Mouse (Mus musculus) heart, embryonic 15.5 days (tissue): ENCODE data around the gene Gm20708. TPM values are rescaled to one million over a fixed set of nuclear protein-coding genes. Genes with fewer than 3 reads are reported as not detected.

ENCODE experiments used
- ATAC-seq: fragments of 200-750 bp; cut with Nextera tagmentation; replicated peaks from 2 replicates; pipeline ENCODE4 v1.8.0; 2017; ENCODE audit warnings: low read depth, moderate TSS enrichment; ENCODE audit not compliant: insufficient number of reproducible peaks, insufficient read depth, low FRiP score
- H3K27ac ChIP-seq: fragments of 300-500 bp; sonication (generic); 2 replicates; pipeline ENCODE4 v1.5.1; 2015; ENCODE audit warnings: mild to moderate bottlenecking, inconsistent platforms
- H3K27me3 ChIP-seq: fragments of 300-500 bp; sonication (generic); 2 replicates; pipeline ENCODE4 v1.6.1; 2015; ENCODE audit warnings: inconsistent platforms
- H3K36me3 ChIP-seq: fragments of 300-500 bp; sonication (generic); 2 replicates; pipeline ENCODE4 v1.6.1; 2015; ENCODE audit warnings: mild to moderate bottlenecking, inconsistent platforms
- H3K4me1 ChIP-seq: fragments of 300-500 bp; sonication (generic); replicated peaks from 2 replicates; pipeline ENCODE4 v1.6.1; 2015; ENCODE audit warnings: inconsistent platforms
- H3K4me2 ChIP-seq: fragments of 300-500 bp; sonication (generic); 2 replicates; pipeline ENCODE4 v1.6.1; 2015; ENCODE audit warnings: inconsistent platforms, mild to moderate bottlenecking, moderate library complexity
- H3K4me3 ChIP-seq: fragments of 300-500 bp; sonication (generic); 2 replicates; pipeline ENCODE4 v1.5.1; 2015; ENCODE audit warnings: mild to moderate bottlenecking, inconsistent platforms
- H3K9ac ChIP-seq: fragments of 300-500 bp; sonication (generic); 2 replicates; pipeline ENCODE4 v1.6.1; 2015; ENCODE audit warnings: mild to moderate bottlenecking, inconsistent platforms
- H3K9me3 ChIP-seq: fragments of 300-500 bp; sonication (generic); replicated peaks from 2 replicates; pipeline ENCODE4 v1.6.1; 2016; ENCODE audit warnings: inconsistent platforms
- WGBS: fragments of 180-500 bp; shearing (Covaris S2); methylation state at CpG from one replicate; pipeline ENCODE4 v1.1.7; 2015; ENCODE audit warnings: mixed read lengths; 5-methylcytosine and 5-hydroxymethylcytosine counted together
- polyA plus RNA-seq: library from polyadenylated mRNA; unstranded; fragments of >200 nt; fragmentation: Nextera tagmentation; extraction: Ambion mirVana; gene quantifications from 2 replicates; pipeline ENCODE4 v1.2.1, GENCODE M21; 2015

Gene Gm20708
- polyA plus RNA-seq, 1 experiment from 2014 or later: 0.97 TPM

DNA sequence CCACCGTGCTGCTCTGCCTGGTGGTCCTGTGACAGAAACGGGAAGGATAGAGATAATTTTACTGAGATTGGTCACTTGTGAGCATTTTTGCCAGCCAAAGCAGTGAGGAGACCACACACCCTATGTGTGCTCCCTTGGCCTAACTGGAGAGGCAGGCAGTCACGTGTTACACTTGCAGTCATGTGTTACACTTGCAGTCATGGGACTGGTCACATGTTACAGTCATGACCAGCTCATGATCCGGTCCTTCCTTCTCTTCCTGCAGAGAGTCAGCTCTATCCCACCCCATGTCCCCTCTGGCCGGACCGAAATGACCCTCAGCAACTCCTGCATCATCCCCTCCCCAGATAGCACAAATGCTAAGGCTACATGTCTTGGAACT, 71.5 kb downstream of the Gm20708 start:
- 67% methylated on average over 6 of the region's 6 CpGs for WGBS
- 0 out of 2 replicates have a peak overlapping the region, but pooled peaks have one; percentile 50 for H3K27ac ChIP-seq
- H3K4me1 ChIP-seq: peaks cover 46% of the 10 kb centered on the region
- no peak overlapping the region for H3K9ac ChIP-seq
- no peak for ATAC-seq
- H3K9me3 ChIP-seq: no peaks in the 10 kb centered on the region
- no peaks in the 10 kb centered on the region; the same call in 1 of the 2 replicates for H3K27me3 ChIP-seq
- H3K4me3 ChIP-seq: no peak overlapping the region
- H3K36me3 ChIP-seq: no peaks in the 10 kb centered on the region
- H3K4me2 ChIP-seq: no peak overlapping the region

DNA sequence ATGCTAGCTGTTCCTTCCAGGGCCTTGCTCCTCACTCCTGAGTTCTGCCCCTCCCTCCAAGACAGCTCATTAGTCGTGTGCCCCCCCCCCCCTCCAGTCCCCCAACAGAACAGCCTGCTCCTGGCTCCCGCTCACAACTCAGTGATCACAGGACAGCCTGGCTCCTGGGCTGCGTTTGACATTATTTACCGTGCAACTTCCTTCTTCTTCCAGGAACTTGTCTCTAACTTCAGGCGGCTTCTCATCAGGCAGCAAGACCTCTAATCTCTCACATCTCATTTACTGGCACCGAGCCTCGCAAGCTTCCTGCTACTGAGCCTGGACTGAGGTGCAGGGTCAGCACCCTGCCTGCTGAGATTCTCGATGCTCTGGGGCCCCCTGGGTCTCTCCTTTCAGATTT, 72.3 kb downstream of the Gm20708 start:
- Histone ChIP-seq H3K27me3 (no peaks in the 10 kb centered on the region; the same call in 1 of the 2 replicates), H3K9ac (no peak overlapping the region), H3K4me2 (no peak overlapping the region), H3K27ac (peak overlapping the region; percentile 50), H3K4me1 (peaks cover 45% of the 10 kb centered on the region), H3K4me3 (no peak overlapping the region), H3K9me3 (no peaks in the 10 kb centered on the region), H3K36me3 (no peaks in the 10 kb centered on the region)
- whole genome bisulfite sequencing: 18% methylated on average over 8 of the region's 8 CpGs
- no peak for ATAC-seq

DNA sequence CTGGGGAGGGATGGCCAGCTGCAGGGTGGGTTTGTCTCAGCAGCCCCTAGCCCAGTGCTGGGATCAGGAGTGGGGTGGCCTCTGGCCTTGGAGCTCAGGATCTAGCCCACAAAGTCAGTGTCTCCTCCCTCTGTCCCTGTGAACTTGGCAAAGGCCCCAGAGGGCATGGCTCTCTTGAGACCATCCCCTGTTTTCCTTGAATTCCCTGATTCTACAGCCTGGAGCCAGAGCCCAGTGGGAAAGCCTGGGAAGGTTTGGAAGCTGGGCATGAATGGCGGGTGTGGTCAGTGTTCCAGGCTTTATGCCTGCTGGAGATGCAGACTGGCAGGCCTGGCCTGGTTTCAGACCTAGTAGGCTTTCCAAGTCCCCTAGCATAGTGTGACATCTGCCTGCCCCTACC, 72.7 kb downstream of the Gm20708 start:
- 72% methylated on average over 1 of the region's 1 CpGs for WGBS
- no peaks in the 10 kb centered on the region for H3K9me3 ChIP-seq
- H3K4me1 ChIP-seq: peaks cover 45% of the 10 kb centered on the region
- H3K27ac ChIP-seq: peak overlapping the region; percentile 50
- no peak overlapping the region for H3K4me2 ChIP-seq
- H3K27me3 ChIP-seq: no peaks in the 10 kb centered on the region; the same call in 1 of the 2 replicates
- H3K36me3 ChIP-seq: no peaks in the 10 kb centered on the region
- no peak overlapping the region for H3K4me3 ChIP-seq
- ATAC-seq: no peak
- H3K9ac ChIP-seq: no peak overlapping the region

DNA sequence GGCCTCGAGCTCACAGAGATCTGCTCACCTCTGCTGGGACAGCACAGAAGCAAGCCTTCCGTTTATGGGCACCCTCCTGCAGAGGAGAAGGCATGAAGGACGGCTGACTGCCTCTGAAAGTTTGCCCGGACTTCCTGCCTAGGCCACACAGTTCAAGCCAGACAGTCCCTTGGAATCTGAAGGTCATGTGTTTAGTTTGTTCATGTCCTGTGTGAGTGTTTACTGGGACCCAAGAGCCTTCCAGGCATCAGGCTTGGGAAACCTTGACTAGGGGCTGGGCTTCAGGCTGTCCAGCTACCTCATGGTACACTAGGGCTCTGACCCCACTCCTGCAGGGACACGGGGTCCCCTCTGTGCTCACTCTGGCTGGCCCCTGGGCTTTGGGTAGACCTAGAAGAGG, 76.5 kb downstream of the Gm20708 start:
- Histone ChIP-seq H3K27ac (no peak overlapping the region), H3K36me3 (no peaks in the 10 kb centered on the region), H3K27me3 (peaks cover 19% of the 10 kb centered on the region), H3K4me3 (no peak overlapping the region), H3K4me2 (no peak overlapping the region), H3K9ac (no peak overlapping the region), H3K4me1 (peaks cover 51% of the 10 kb centered on the region), H3K9me3 (no peaks in the 10 kb centered on the region)
- 39% methylated on average over 5 of the region's 5 CpGs for WGBS
- ATAC-seq: no peak

DNA sequence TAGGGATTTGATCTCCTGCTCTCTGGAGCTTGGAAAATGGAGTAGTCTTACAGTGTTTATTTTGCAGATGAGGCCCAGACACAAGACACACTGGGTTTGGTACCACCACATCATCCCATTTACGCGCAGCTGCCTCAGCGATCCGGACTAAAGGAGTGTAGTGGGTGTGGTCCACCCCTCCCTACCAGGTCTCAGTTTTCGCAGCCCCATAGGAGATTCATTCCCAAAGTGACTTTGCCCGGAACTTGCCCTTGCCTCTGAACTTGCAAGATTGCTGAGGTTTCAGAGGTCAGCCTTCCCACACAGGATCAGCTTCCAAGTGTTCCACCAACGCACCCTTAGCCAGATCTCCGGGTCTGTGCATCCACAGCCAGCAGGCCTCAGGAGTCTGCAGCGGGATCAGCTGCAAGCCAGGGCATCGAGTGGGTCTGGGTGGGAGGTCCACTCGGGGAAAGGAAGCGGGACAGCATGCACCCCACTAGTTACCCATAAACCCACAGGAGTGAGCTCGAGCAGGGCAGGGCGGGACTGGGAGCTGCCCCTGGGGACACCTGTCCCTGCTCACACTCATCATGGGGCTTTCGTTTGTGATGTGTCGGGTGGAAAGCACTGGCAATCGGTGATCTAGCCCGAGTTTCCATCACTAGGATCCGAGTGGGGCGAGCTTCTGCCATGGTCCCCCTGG, 78.8 kb downstream of the Gm20708 start:
- Histone ChIP-seq H3K4me3 (peak overlapping the region; percentile 27), H3K9ac (no peak overlapping the region), H3K36me3 (no peaks in the 10 kb centered on the region), H3K4me1 (peaks cover 38% of the 10 kb centered on the region), H3K9me3 (no peaks in the 10 kb centered on the region), H3K27ac (no peak overlapping the region), H3K27me3 (peaks cover 24% of the 10 kb centered on the region), H3K4me2 (peak overlapping the region; percentile 58)
- no peak for ATAC-seq
- WGBS: 38% methylated on average over 20 of the region's 20 CpGs

DNA sequence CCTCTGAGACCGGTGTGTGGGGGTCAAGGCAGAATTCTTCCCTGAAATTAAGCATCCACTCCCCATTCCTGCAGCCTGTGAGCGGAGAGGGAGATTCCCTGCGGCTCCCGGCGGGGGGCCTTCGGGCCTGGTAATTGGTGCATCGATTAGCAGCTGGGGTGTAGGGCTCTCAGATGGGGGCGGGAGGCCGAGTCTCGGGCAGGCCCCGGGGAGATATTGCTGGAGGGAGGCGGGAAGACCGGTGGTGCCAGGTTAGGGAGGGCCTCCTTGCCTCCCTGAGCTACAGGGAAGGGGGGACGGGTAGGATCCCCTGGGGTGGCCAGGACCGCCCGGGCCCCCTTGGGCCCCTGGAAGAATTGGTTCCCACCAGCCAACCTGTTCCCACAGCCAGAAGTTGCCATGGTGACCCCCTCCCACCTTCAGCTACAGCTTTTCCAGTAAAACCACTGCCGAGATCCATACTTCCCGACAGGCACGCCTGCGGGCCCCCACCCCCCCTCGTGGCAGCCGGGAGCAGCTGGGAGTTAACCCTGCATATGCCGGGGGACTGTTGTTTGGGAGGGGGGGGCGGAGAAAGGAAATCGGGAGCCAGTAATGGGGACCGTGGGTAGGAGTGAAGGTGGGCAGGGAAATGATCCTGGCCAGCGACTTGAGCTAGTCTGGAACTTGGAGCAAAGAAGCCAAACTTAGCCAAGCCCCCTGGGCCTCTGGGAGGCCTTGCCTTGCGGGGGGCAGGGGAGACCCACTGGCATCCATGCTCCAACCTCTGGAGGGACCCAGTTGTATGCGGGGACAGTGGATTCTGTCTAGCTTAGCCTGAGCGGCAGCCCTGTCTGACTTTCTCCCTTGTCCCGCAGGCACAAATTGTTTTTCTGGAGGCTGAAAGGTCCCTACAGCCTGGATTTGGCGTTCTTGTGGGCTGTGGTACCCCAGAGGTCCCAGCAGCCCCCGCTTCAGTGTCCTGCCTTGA, 79.7 kb downstream of the Gm20708 start:
- Histone ChIP-seq H3K9ac (peak overlapping the region; percentile 40), H3K9me3 (no peaks in the 10 kb centered on the region), H3K36me3 (no peaks in the 10 kb centered on the region), H3K27ac (0 out of 2 replicates have a peak overlapping the region, but pooled peaks have one; percentile 3), H3K27me3 (peaks cover 24% of the 10 kb centered on the region), H3K4me2 (peak overlapping the region; percentile 58), H3K4me1 (peaks cover 38% of the 10 kb centered on the region), H3K4me3 (peak overlapping the region; percentile 27)
- 11% methylated on average over 32 of the region's 33 CpGs for WGBS
- ATAC-seq: no peak

Other genes with a start within 250 kb of the Gm20708 start
- gene Tnrc6c, start 155.4 kb upstream of the Gm20708 start, polyA plus RNA-seq: 6.6 and 7.3 TPM in 2 replicates
- 2.7 and 3.8 TPM in 2 replicates for gene Tmc8, start 27.6 kb upstream of the Gm20708 start, polyA plus RNA-seq
- gene Tmc6, start 27.5 kb upstream of the Gm20708 start, polyA plus RNA-seq: 20.9 and 28.3 TPM in 2 replicates
- gene 6030468B19Rik, start 12.0 kb upstream of the Gm20708 start, polyA plus RNA-seq: 0.34 and 0.65 TPM in 2 replicates
- gene Syngr2, start within 50 bp of the Gm20708 start, polyA plus RNA-seq: 84.6 and 105 TPM in 2 replicates
- gene Afmid, start 16.3 kb downstream of the Gm20708 start, polyA plus RNA-seq: 15.1 and 16.6 TPM in 2 replicates
- 92.9 and 102 TPM in 2 replicates for gene Tk1, start 16.4 kb downstream of the Gm20708 start, polyA plus RNA-seq
- 202 and 215 TPM in 2 replicates for gene Birc5, start 39.6 kb downstream of the Gm20708 start, polyA plus RNA-seq
- not detected in 2 replicates for gene Tmem235, start 51.1 kb downstream of the Gm20708 start, polyA plus RNA-seq
- 5.5 and 6.4 TPM in 2 replicates for gene Tha1, start 63.8 kb downstream of the Gm20708 start, polyA plus RNA-seq
- 6.7 and 10.9 TPM in 2 replicates for gene Socs3, start 160.4 kb downstream of the Gm20708 start, polyA plus RNA-seq
- gene Pgs1, start 176.6 kb downstream of the Gm20708 start, polyA plus RNA-seq: 21.9 and 26.8 TPM in 2 replicates